Mouse (Mus musculus): ENCODE measurements around the gene Vamp3. TPM values are rescaled to one million over a fixed set of nuclear protein-coding genes. Genes with fewer than 3 reads are reported as not detected.

The Vamp3 gene
- polyA plus RNA-seq (2015; fragmentation: Nextera tagmentation; extraction: Ambion mirVana): 122 and 141 TPM in 2 replicates

GRCm38 (mm10) chr4:151057347-151058321 is at the start of gene Vamp3:
Gene Vamp3 (minus strand): TSS chr4:151057963.
- Histone ChIP-seq H3K27me3 (replicated peaks; ENCODE audit: insufficient read depth, low read length) (no peaks in the 10 kb centered on the region), H3K4me3 (ENCODE audit: low read depth, low read length) (peak within 1 kb of the TSS; percentile 99), H3K9ac (replicated peaks; ENCODE audit: low read depth) (peak within 1 kb of the TSS; percentile 96), H3K4me2 (replicated peaks; ENCODE audit: low read depth, low read length) (peak within 1 kb of the TSS; percentile 70), H3K9me3 (ENCODE audit: low read length) (no peaks in the 10 kb centered on the region), H3K4me1 (ENCODE audit: insufficient read depth, low read depth, low read length) (peaks cover 8% of the 10 kb centered on the region; the same call in 1 of the 2 replicates), H3K27ac (ENCODE audit: low read length) (peak within 1 kb of the TSS; percentile 99), H3K36me3 (ENCODE audit: insufficient read depth, low read length) (peaks cover 6% of the 10 kb centered on the region; the same call in 1 of the 2 replicates)
- ATAC-seq: peak; percentile 99
- DNase-seq (ENCODE audit: low spot score): peak; percentile 100
- no peak for TF ChIP-seq CTCF (IDR thresholded peaks at IDR 0.05)
- WGBS: under 1% methylated on average over 101 of the region's 114 CpGs

GRCm38 (mm10) chr4:151106468-151106867 is 48.7 kb upstream of the Vamp3 start:
- no peak overlapping the region for H3K9ac ChIP-seq (replicated peaks; ENCODE audit: low read depth)
- H3K4me3 ChIP-seq (ENCODE audit: low read depth, low read length): no peak overlapping the region
- ATAC-seq: no peak
- H3K27me3 ChIP-seq (replicated peaks; ENCODE audit: insufficient read depth, low read length): peaks cover 29% of the 10 kb centered on the region
- H3K4me1 ChIP-seq (ENCODE audit: insufficient read depth, low read depth, low read length): no peaks in the 10 kb centered on the region
- H3K36me3 ChIP-seq (ENCODE audit: insufficient read depth, low read length): no peaks in the 10 kb centered on the region
- no peak overlapping the region for H3K4me2 ChIP-seq (replicated peaks; ENCODE audit: low read depth, low read length)
- H3K27ac ChIP-seq (ENCODE audit: low read length): no peak overlapping the region
- no peaks in the 10 kb centered on the region for H3K9me3 ChIP-seq (ENCODE audit: low read length)
- 35% methylated on average over 10 of the region's 10 CpGs for WGBS
- DNase-seq (ENCODE audit: low spot score): no peak
- TF ChIP-seq CTCF (IDR thresholded peaks at IDR 0.05): no peak
- no peak for TF ChIP-seq EP300 (IDR thresholded peaks at IDR 0.05)

GRCm38 (mm10) chr4:151105886-151106285 is 48.1 kb upstream of the Vamp3 start:
- no peak overlapping the region for H3K4me2 ChIP-seq (replicated peaks; ENCODE audit: low read depth, low read length)
- H3K27ac ChIP-seq (ENCODE audit: low read length): no peak overlapping the region
- 59% methylated on average over 6 of the region's 6 CpGs for WGBS
- no peak overlapping the region for H3K4me3 ChIP-seq (ENCODE audit: low read depth, low read length)
- no peaks in the 10 kb centered on the region for H3K4me1 ChIP-seq (ENCODE audit: insufficient read depth, low read depth, low read length)
- no peak overlapping the region for H3K9ac ChIP-seq (replicated peaks; ENCODE audit: low read depth)
- TF ChIP-seq EP300 (IDR thresholded peaks at IDR 0.05): no peak
- TF ChIP-seq CTCF (IDR thresholded peaks at IDR 0.05): no peak
- ATAC-seq (no peak), DNase-seq (ENCODE audit: low spot score) (no peak)
- no peaks in the 10 kb centered on the region for H3K36me3 ChIP-seq (ENCODE audit: insufficient read depth, low read length)
- H3K9me3 ChIP-seq (ENCODE audit: low read length): no peaks in the 10 kb centered on the region
- H3K27me3 ChIP-seq (replicated peaks; ENCODE audit: insufficient read depth, low read length): peaks cover 29% of the 10 kb centered on the region

- 68% methylated on average over 10 of the region's 10 CpGs for WGBS
- no peaks in the 10 kb centered on the region for H3K4me1 ChIP-seq (ENCODE audit: insufficient read depth, low read depth, low read length)
- no peak overlapping the region for H3K27ac ChIP-seq (ENCODE audit: low read length)
- no peak for TF ChIP-seq EP300 (IDR thresholded peaks at IDR 0.05)
- H3K4me3 ChIP-seq (ENCODE audit: low read depth, low read length): no peak overlapping the region
- DNase-seq (ENCODE audit: low spot score): no peak
- H3K9me3 ChIP-seq (ENCODE audit: low read length): no peaks in the 10 kb centered on the region
- H3K4me2 ChIP-seq (replicated peaks; ENCODE audit: low read depth, low read length): no peak overlapping the region
- H3K27me3 ChIP-seq (replicated peaks; ENCODE audit: insufficient read depth, low read length): peaks cover 19% of the 10 kb centered on the region; the same call in 1 of the 2 replicates
- ATAC-seq: no peak
- no peaks in the 10 kb centered on the region for H3K36me3 ChIP-seq (ENCODE audit: insufficient read depth, low read length)
- no peak overlapping the region for H3K9ac ChIP-seq (replicated peaks; ENCODE audit: low read depth)
Observed at GRCm38 (mm10) chr4:151104147-151104546, 46.4 kb upstream of the Vamp3 start.

- no peaks in the 10 kb centered on the region for H3K36me3 ChIP-seq (ENCODE audit: insufficient read depth, low read length)
- no peak overlapping the region for H3K4me2 ChIP-seq (replicated peaks; ENCODE audit: low read depth, low read length)
- H3K4me3 ChIP-seq (ENCODE audit: low read depth, low read length): no peak overlapping the region
- no peak overlapping the region for H3K27ac ChIP-seq (ENCODE audit: low read length)
- 74% methylated on average over 11 of the region's 11 CpGs for WGBS
- H3K9me3 ChIP-seq (ENCODE audit: low read length): no peaks in the 10 kb centered on the region
- no peak for TF ChIP-seq CTCF (IDR thresholded peaks at IDR 0.05)
- TF ChIP-seq EP300 (IDR thresholded peaks at IDR 0.05): no peak
- no peak overlapping the region for H3K9ac ChIP-seq (replicated peaks; ENCODE audit: low read depth)
- ATAC-seq (no peak), DNase-seq (ENCODE audit: low spot score) (no peak)
- H3K27me3 ChIP-seq (replicated peaks; ENCODE audit: insufficient read depth, low read length): peaks cover 19% of the 10 kb centered on the region; the same call in 1 of the 2 replicates
- H3K4me1 ChIP-seq (ENCODE audit: insufficient read depth, low read depth, low read length): no peaks in the 10 kb centered on the region
Observed at GRCm38 (mm10) chr4:151103646-151104045, 45.9 kb upstream of the Vamp3 start.

- Histone ChIP-seq H3K4me3 (ENCODE audit: low read depth, low read length) (no peak overlapping the region), H3K4me1 (ENCODE audit: insufficient read depth, low read depth, low read length) (no peaks in the 10 kb centered on the region), H3K27me3 (replicated peaks; ENCODE audit: insufficient read depth, low read length) (no peaks in the 10 kb centered on the region), H3K9ac (replicated peaks; ENCODE audit: low read depth) (no peak overlapping the region), H3K27ac (ENCODE audit: low read length) (no peak overlapping the region), H3K36me3 (ENCODE audit: insufficient read depth, low read length) (no peaks in the 10 kb centered on the region), H3K4me2 (replicated peaks; ENCODE audit: low read depth, low read length) (no peak overlapping the region), H3K9me3 (ENCODE audit: low read length) (no peaks in the 10 kb centered on the region)
- ATAC-seq: no peak
- TF ChIP-seq CTCF (IDR thresholded peaks at IDR 0.05): no peak
- TF ChIP-seq EP300 (IDR thresholded peaks at IDR 0.05): no peak
- WGBS: 62% methylated on average over 11 of the region's 11 CpGs
- DNase-seq (ENCODE audit: low spot score): no peak
Observed at GRCm38 (mm10) chr4:151097104-151097438, 39.3 kb upstream of the Vamp3 start.
